Mouse (Mus musculus): ENCODE results near the gene S100a6. TPM values are rescaled to one million over a fixed set of nuclear protein-coding genes. Genes with fewer than 3 reads are reported as not detected.

S100a6 gene
- 48.9 and 70.5 TPM in 2 replicates for polyA plus RNA-seq (2015; fragmentation: Nextera tagmentation; extraction: Ambion mirVana)

DNA sequence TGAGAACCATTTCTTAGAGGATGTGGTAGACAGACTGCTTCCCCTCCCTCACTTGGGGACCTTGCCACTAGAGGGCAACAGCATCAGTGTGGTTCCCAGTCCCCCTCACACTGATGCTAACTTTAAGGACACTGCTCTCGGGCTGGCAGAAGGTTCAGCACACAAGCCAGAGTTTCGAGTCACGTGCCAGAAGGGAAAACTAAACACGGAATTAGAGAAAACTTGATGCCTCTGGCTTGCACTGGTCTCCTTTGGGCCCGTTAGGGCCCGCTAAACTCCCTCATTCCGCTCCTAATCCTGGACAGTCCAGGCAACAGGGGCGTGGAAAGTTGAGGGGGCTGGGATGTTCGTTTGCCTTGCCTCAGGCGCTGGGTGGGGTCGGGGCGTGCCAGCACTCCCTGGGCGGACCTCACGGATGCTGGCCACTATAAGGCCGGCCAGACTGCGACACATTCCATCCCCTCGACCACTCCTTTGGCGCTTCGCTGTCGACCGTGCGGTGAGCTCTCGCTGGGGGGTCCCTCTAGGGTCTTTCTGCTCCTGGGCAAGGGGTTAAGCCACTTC lies at the start of gene S100a6:
Gene S100a6 (plus strand): TSS at position 155 of the 564 bp plus-strand sequence.
- Histone ChIP-seq H3K4me3 (peak within 1 kb of the TSS; percentile 48), H3K36me3 (no peaks in the 10 kb centered on the region), H3K9me3 (replicated peaks) (no peaks in the 10 kb centered on the region), H3K4me1 (replicated peaks) (peaks cover 20% of the 10 kb centered on the region), H3K27ac (no peak within 1 kb of the TSS), H3K4me2 (peak within 1 kb of the TSS; percentile 84), H3K27me3 (no peaks in the 10 kb centered on the region), H3K9ac (peak within 1 kb of the TSS; percentile 25; the same call in 1 of the 2 replicates)
- WGBS = under 1% methylated on average over 23 of the region's 23 CpGs
- ATAC-seq (replicated peaks; ENCODE audit: insufficient number of reproducible peaks, insufficient read depth, low FRiP score, low read depth) = peak; percentile 58; the same call in 1 of the 2 replicates

DNA sequence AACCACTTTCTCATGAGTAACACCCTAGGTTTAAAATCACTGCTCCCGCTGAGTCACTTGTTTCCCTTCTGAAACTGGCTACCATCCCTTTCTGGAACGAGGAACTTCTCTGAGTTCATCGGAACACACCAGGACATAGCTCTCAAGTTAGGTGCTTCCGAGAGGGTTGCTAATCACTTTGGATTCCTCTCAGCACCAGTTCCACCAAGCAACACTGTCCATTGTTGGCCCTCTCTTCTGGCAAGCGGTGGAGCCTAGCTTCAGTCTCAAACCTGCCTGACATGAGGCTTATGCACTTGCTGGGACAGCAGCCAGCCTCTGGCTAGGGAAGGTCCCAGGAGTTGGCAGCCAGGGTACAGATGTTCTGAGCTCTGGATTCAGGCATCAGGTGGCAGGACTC lies 38.0 kb upstream of the S100a6 start:
- Histone ChIP-seq H3K9me3 (replicated peaks) (no peaks in the 10 kb centered on the region), H3K36me3 (no peaks in the 10 kb centered on the region), H3K4me1 (replicated peaks) (no peaks in the 10 kb centered on the region), H3K4me2 (no peak overlapping the region), H3K4me3 (no peak overlapping the region), H3K27ac (no peak overlapping the region), H3K9ac (no peak overlapping the region), H3K27me3 (no peaks in the 10 kb centered on the region)
- WGBS = 70% methylated on average over 5 of the region's 5 CpGs
- ATAC-seq (replicated peaks; ENCODE audit: insufficient number of reproducible peaks, insufficient read depth, low FRiP score, low read depth) = no peak

DNA sequence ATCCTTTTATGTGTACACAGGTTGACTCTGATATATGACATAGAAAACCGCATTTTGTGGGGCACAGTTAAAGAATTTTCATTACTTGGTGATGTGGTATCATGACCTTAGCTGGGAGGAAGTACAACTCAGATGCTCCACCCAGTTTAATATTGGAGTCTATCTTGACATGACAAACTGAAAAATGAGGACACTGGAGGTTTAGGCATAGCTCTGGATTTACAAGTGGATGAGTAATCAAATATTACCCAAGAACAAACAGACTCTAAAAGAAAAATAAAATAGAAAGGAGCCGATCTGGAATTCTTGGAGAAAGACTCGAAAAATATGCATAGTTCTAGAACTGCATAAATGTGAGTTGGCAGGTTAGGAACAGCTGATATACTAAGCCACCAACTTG lies 37.4 kb upstream of the S100a6 start:
- 78% methylated on average over 3 of the region's 3 CpGs for WGBS
- no peak overlapping the region for H3K27ac ChIP-seq
- no peak overlapping the region for H3K9ac ChIP-seq
- ATAC-seq (replicated peaks; ENCODE audit: insufficient number of reproducible peaks, insufficient read depth, low FRiP score, low read depth) = no peak
- no peaks in the 10 kb centered on the region for H3K27me3 ChIP-seq
- no peaks in the 10 kb centered on the region for H3K4me1 ChIP-seq (replicated peaks)
- H3K36me3 ChIP-seq = no peaks in the 10 kb centered on the region
- H3K9me3 ChIP-seq (replicated peaks) = no peaks in the 10 kb centered on the region
- no peak overlapping the region for H3K4me3 ChIP-seq
- no peak overlapping the region for H3K4me2 ChIP-seq

DNA sequence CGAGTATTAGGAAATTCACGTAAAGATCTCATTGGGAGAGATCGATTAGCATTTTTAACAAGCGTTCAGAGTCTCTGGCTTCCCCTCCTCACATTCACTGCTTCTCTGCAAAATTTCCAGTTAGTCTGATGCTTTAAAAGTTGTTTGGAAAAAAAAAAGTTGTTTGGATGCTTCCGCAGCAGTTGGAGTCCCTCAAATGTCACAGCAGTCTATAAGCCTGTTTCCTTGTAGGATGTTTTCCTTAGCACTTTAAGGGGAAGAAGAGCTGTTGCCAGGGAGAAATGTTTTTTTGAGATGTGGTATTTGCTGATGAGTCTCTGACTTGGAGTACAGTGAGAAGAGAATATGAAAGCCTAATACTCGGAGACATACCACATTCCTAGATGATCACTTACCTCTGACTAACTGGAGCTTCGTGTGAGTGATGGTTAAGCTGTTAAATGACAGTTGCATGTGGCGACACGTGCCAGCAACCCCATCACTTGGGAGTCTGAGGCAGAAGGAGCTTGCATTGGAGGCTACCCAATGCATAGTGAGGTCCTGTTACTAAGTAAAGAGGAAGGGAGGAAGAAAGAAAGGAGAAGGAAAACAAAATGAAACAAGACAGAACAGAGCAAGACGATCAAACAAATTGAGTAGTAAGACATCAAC lies 36.2 kb upstream of the S100a6 start:
- no peak overlapping the region for H3K4me2 ChIP-seq
- ATAC-seq (replicated peaks; ENCODE audit: insufficient number of reproducible peaks, insufficient read depth, low FRiP score, low read depth) = no peak
- H3K9ac ChIP-seq = no peak overlapping the region
- WGBS = 58% methylated on average over 10 of the region's 10 CpGs
- no peaks in the 10 kb centered on the region for H3K36me3 ChIP-seq
- no peaks in the 10 kb centered on the region for H3K9me3 ChIP-seq (replicated peaks)
- H3K4me1 ChIP-seq (replicated peaks) = no peaks in the 10 kb centered on the region
- no peak overlapping the region for H3K4me3 ChIP-seq
- no peak overlapping the region for H3K27ac ChIP-seq
- no peaks in the 10 kb centered on the region for H3K27me3 ChIP-seq

DNA sequence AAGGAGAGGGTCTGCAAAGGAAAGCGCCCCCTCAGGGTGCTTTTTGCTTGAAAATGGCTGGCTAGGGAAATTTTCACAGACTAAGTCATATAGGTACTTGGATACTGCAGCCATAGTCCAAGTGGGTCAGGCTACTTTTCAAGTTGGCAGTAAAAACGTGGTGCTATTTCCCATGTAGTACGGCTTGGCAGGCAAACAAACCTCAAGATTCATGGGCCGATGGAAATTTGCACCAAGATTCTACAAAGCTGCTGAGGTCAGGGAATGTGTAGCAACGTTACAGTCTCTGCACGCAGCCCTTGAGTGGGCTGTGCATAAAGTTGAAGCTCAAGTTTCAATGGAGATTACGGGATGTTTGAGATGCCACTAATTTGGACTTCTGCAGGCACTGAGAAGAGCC lies 33.2 kb upstream of the S100a6 start:
- no peak overlapping the region for H3K4me3 ChIP-seq
- peaks cover 7% of the 10 kb centered on the region for H3K4me1 ChIP-seq (replicated peaks)
- no peaks in the 10 kb centered on the region for H3K27me3 ChIP-seq
- no peaks in the 10 kb centered on the region for H3K9me3 ChIP-seq (replicated peaks)
- H3K36me3 ChIP-seq = no peaks in the 10 kb centered on the region
- no peak overlapping the region for H3K4me2 ChIP-seq
- no peak overlapping the region for H3K9ac ChIP-seq
- no peak for ATAC-seq (replicated peaks; ENCODE audit: insufficient number of reproducible peaks, insufficient read depth, low FRiP score, low read depth)
- 47% methylated on average over 7 of the region's 7 CpGs for WGBS
- no peak overlapping the region for H3K27ac ChIP-seq

DNA sequence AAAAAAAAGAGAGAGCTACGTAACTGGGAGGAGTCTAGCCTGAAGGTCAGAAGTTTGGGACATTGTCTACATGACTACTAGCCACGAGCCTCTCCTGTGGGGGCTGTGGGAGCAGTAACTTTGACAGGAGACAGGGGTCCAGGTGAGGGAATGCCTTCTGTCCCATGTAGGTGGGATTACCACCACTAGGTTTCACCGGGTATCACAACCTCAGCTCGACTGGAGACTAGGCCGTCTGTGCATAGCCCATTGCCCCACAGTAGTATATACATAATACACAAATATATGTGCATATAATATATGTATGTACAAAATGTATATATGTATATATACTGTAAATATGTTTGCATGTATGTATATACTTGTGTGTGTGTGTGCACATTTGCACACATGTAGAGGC lies 31.5 kb upstream of the S100a6 start:
- Histone ChIP-seq H3K36me3 (no peaks in the 10 kb centered on the region), H3K9me3 (replicated peaks) (no peaks in the 10 kb centered on the region), H3K9ac (no peak overlapping the region), H3K27ac (no peak overlapping the region), H3K4me3 (no peak overlapping the region), H3K4me1 (replicated peaks) (peaks cover 7% of the 10 kb centered on the region), H3K4me2 (no peak overlapping the region), H3K27me3 (no peaks in the 10 kb centered on the region)
- ATAC-seq (replicated peaks; ENCODE audit: insufficient number of reproducible peaks, insufficient read depth, low FRiP score, low read depth) = no peak
- 88% methylated on average over 5 of the region's 5 CpGs for WGBS

DNA sequence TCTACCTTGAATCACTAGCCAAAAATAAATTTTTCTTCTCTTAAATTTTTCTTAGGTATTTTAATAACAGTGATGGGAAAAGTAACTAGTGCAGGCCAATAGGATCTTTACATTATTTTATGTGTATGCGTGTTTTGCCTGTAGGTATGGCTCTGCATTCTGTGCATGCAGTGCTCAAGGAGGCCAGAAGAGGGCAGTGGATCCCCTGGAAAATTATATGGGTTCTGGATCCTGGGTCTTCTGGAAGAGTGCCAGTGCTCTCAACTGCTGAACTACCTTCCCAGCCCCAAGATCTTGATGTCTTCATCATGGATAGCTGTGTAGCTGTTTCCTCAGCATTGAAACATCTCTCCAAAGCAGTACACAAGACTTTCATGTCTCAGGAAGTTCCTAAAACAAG lies 30.5 kb upstream of the S100a6 start:
- H3K27me3 ChIP-seq = no peaks in the 10 kb centered on the region
- no peak overlapping the region for H3K27ac ChIP-seq
- no peak overlapping the region for H3K9ac ChIP-seq
- H3K4me3 ChIP-seq = no peak overlapping the region
- no peaks in the 10 kb centered on the region for H3K9me3 ChIP-seq (replicated peaks)
- no peak for ATAC-seq (replicated peaks; ENCODE audit: insufficient number of reproducible peaks, insufficient read depth, low FRiP score, low read depth)
- H3K4me2 ChIP-seq = no peak overlapping the region
- 100% methylated on average over 1 of the region's 1 CpGs for WGBS
- H3K36me3 ChIP-seq = no peaks in the 10 kb centered on the region
- H3K4me1 ChIP-seq (replicated peaks) = peaks cover 7% of the 10 kb centered on the region

DNA sequence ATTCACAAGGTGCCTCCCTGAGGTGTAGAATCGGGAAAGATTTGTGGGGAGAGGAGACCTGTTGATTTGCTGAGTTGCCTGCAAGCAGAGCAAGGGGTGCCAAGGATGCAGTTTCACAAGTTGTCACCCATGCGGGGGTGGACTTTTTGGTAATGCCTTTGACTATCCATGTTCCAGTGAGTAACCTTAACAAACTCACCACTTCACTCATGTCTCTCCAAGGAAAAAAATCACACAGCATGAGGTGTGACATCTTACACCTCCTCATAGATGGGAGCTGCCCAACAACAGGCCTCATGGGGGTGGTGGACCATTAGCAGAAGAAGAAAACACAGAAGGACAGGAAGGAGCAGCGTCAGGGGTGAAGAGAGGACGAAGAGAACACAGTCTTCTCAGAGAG lies 30.1 kb upstream of the S100a6 start:
- Histone ChIP-seq H3K4me3 (no peak overlapping the region), H3K9ac (no peak overlapping the region), H3K4me2 (no peak overlapping the region), H3K4me1 (replicated peaks) (peaks cover 7% of the 10 kb centered on the region), H3K27ac (no peak overlapping the region), H3K36me3 (no peaks in the 10 kb centered on the region), H3K27me3 (no peaks in the 10 kb centered on the region), H3K9me3 (replicated peaks) (no peaks in the 10 kb centered on the region)
- ATAC-seq (replicated peaks; ENCODE audit: insufficient number of reproducible peaks, insufficient read depth, low FRiP score, low read depth) = no peak
- WGBS = 82% methylated on average over 4 of the region's 4 CpGs

DNA sequence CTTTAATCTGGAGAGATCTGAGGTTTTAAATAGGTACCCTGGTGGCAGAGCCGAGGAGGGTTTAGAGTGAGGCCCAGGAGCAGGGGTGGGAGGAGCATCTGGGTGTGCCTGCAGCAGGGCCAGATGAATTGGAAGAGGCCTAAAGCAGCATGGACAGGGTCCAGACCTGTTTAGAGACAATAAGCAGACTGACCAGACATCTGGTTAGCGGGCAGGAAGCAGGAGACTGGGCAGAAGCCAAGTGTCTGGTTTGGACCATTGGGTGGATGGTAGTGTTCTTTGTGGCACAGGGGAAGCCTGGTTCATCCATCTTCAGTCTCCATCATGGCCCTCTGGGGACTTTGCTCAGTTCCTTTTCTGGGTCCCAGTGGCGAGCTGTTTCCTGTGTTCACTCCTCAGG lies 28.8 kb upstream of the S100a6 start:
- H3K9ac ChIP-seq = no peak overlapping the region
- H3K27ac ChIP-seq = no peak overlapping the region
- no peak for ATAC-seq (replicated peaks; ENCODE audit: insufficient number of reproducible peaks, insufficient read depth, low FRiP score, low read depth)
- WGBS = 30% methylated on average over 3 of the region's 3 CpGs
- no peak overlapping the region for H3K4me3 ChIP-seq
- peaks cover 10% of the 10 kb centered on the region for H3K4me1 ChIP-seq (replicated peaks)
- H3K36me3 ChIP-seq = no peaks in the 10 kb centered on the region
- H3K4me2 ChIP-seq = no peak overlapping the region
- H3K9me3 ChIP-seq (replicated peaks) = no peaks in the 10 kb centered on the region
- H3K27me3 ChIP-seq = no peaks in the 10 kb centered on the region

DNA sequence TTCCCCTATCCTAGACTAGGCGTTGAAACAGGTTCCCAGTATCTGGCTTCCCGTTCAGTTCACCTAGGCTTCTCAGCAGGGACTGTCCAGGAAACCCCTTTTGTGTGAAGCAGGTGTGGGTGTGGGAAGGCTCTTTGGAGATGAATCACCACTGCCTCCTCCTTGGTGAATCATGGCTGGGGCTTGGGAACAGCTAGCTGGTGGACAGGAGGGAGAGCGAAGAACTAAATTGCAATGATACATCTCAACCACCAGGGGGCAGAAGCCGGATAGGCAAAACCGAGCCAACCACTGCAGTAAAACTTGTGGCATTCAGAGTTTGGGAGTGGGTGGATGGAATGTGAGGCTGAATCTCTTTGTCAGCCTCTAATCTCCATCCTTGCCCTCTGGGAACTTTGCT lies 27.1 kb upstream of the S100a6 start:
- ATAC-seq (replicated peaks; ENCODE audit: insufficient number of reproducible peaks, insufficient read depth, low FRiP score, low read depth) = 0 out of 2 replicates have a peak, but pooled peaks have one; percentile 13
- peaks cover 10% of the 10 kb centered on the region for H3K4me1 ChIP-seq (replicated peaks)
- no peaks in the 10 kb centered on the region for H3K9me3 ChIP-seq (replicated peaks)
- no peak overlapping the region for H3K4me2 ChIP-seq
- H3K27ac ChIP-seq = 0 out of 2 replicates have a peak overlapping the region, but pooled peaks have one; percentile 28
- 30% methylated on average over 5 of the region's 5 CpGs for WGBS
- H3K4me3 ChIP-seq = no peak overlapping the region
- H3K9ac ChIP-seq = no peak overlapping the region
- no peaks in the 10 kb centered on the region for H3K36me3 ChIP-seq
- no peaks in the 10 kb centered on the region for H3K27me3 ChIP-seq

DNA sequence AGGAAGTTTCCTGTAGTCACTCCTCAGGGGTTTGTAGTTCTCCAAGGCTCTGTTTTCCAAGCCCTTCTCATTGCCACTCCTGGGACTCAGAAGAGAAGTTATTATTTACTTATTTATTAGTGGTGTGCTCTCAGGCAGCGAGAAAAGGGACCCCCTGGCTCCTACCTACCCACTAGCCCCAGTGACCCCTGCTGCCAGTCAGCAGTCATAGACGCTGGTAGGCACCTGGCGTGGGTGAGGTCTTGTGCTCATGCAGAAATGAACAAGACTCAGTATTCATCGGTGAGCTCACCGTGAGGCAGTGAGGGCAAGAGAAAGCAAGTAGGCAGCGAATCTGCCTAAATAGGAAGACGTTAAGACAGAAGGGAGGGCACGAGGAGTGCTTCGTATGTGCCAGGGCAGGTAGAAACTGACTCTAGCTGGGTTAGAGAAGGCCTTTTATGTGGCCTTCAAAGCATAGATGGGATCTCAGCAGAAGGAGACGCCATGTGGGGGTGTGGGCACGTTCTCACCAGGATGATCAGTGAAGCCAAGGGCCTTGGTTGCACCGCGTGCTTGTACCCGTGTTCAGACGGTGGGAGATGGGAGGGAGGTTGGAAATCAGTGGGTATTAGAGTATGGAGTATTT lies 26.6 kb upstream of the S100a6 start:
- no peak overlapping the region for H3K4me2 ChIP-seq
- 77% methylated on average over 15 of the region's 15 CpGs for WGBS
- ATAC-seq (replicated peaks; ENCODE audit: insufficient number of reproducible peaks, insufficient read depth, low FRiP score, low read depth) = no peak
- no peak overlapping the region for H3K4me3 ChIP-seq
- no peaks in the 10 kb centered on the region for H3K36me3 ChIP-seq
- no peaks in the 10 kb centered on the region for H3K9me3 ChIP-seq (replicated peaks)
- H3K27ac ChIP-seq = peak overlapping the region; percentile 28; the same call in 1 of the 2 replicates
- H3K27me3 ChIP-seq = no peaks in the 10 kb centered on the region
- H3K9ac ChIP-seq = no peak overlapping the region
- H3K4me1 ChIP-seq (replicated peaks) = peaks cover 10% of the 10 kb centered on the region
